Mouse (Mus musculus): ENCODE results near the gene Slc5a2.

- TF ChIP-seq CTCF (IDR thresholded peaks at IDR 0.05; ENCODE audit: low read depth) (no peak), EP300 (IDR thresholded peaks at IDR 0.05; ENCODE audit: low read depth) (no peak)
These were observed 17.1 kb upstream of the Slc5a2 start for GRCm38 (mm10) chr7:128248081-128249042.
